Mouse (Mus musculus): ENCODE data around the gene Nfya. TPM values are rescaled to one million over a fixed set of nuclear protein-coding genes. Genes with fewer than 3 reads are reported as not detected.

Gene Nfya
- total and polyA plus RNA-seq, 2 experiments from 2014 or later, result 5.0 to 29.0 TPM

GRCm38 (mm10) chr17:48350681-48351193 lies 59.0 kb downstream of the Nfya start:
- no peak for ATAC-seq
- H3K4me3 ChIP-seq (ENCODE audit: low read length), result no peak overlapping the region
- WGBS, result 72% methylated on average over 5 of the region's 5 CpGs
- no peak for TF ChIP-seq CTCF (IDR thresholded peaks at IDR 0.05; ENCODE audit: low read depth)
- no peaks in the 10 kb centered on the region for H3K9me3 ChIP-seq (ENCODE audit: low read length)
- no peaks in the 10 kb centered on the region for H3K27me3 ChIP-seq (ENCODE audit: insufficient read depth, low read length)
- H3K4me2 ChIP-seq (ENCODE audit: low read depth, low read length), result no peak overlapping the region
- no peak overlapping the region for H3K27ac ChIP-seq
- no peak overlapping the region for H3K9ac ChIP-seq (replicated peaks; ENCODE audit: low read length)
- H3K36me3 ChIP-seq (ENCODE audit: insufficient read depth, low read length), result no peaks in the 10 kb centered on the region
- H3K4me1 ChIP-seq (ENCODE audit: insufficient read depth, low read length), result no peaks in the 10 kb centered on the region
- no peak for DNase-seq (ENCODE audit: low spot score)

DNA sequence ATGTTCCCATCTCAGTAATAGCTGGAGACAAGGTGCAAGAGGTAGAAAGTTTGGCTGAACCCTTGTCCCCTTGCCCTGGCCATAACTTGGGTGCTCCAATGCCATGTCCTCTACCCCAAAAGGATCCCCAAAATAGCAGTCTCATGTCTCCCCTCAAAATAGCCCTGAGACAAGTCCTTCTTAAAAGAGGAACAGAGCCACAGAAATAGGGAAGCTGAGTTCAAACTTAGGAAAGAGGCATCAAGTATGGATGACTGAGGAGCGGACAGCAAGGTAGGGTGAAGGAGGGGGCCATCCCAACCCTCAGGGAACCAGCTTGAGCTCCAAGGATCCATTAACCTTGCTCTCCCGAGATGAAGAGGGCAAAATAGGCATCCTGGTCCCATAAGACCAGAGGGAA lies 62.4 kb downstream of the Nfya start:
- ATAC-seq (no peak), DNase-seq (ENCODE audit: low spot score) (no peak)
- no peak overlapping the region for H3K4me2 ChIP-seq (ENCODE audit: low read depth, low read length)
- no peaks in the 10 kb centered on the region for H3K27me3 ChIP-seq (ENCODE audit: insufficient read depth, low read length)
- no peaks in the 10 kb centered on the region for H3K9me3 ChIP-seq (ENCODE audit: low read length)
- TF ChIP-seq CTCF (IDR thresholded peaks at IDR 0.05; ENCODE audit: low read depth), result no peak
- H3K4me3 ChIP-seq (ENCODE audit: low read length), result no peak overlapping the region
- no peak overlapping the region for H3K27ac ChIP-seq
- H3K4me1 ChIP-seq (ENCODE audit: insufficient read depth, low read length), result no peaks in the 10 kb centered on the region
- H3K36me3 ChIP-seq (ENCODE audit: insufficient read depth, low read length), result no peaks in the 10 kb centered on the region
- WGBS, result 78% methylated on average over 2 of the region's 2 CpGs
- H3K9ac ChIP-seq (replicated peaks; ENCODE audit: low read length), result no peak overlapping the region

- H3K4me3 ChIP-seq (ENCODE audit: low read length), result no peak overlapping the region
- no peak for TF ChIP-seq CTCF (IDR thresholded peaks at IDR 0.05; ENCODE audit: low read depth)
- no peaks in the 10 kb centered on the region for H3K4me1 ChIP-seq (ENCODE audit: insufficient read depth, low read length)
- no peak overlapping the region for H3K27ac ChIP-seq
- H3K27me3 ChIP-seq (ENCODE audit: insufficient read depth, low read length), result no peaks in the 10 kb centered on the region
- WGBS, result 67% methylated on average over 4 of the region's 4 CpGs
- no peaks in the 10 kb centered on the region for H3K36me3 ChIP-seq (ENCODE audit: insufficient read depth, low read length)
- H3K9me3 ChIP-seq (ENCODE audit: low read length), result no peaks in the 10 kb centered on the region
- H3K4me2 ChIP-seq (ENCODE audit: low read depth, low read length), result no peak overlapping the region
- DNase-seq (ENCODE audit: low spot score) (no peak), ATAC-seq (no peak)
- H3K9ac ChIP-seq (replicated peaks; ENCODE audit: low read length), result no peak overlapping the region
Measured at GRCm38 (mm10) chr17:48346834-48347233, 62.9 kb downstream of the Nfya start.

- no peak within 1 kb of the TSS for H3K4me2 ChIP-seq (ENCODE audit: low read depth, low read length)
- no peak within 1 kb of the TSS for H3K27ac ChIP-seq
- H3K9ac ChIP-seq (replicated peaks; ENCODE audit: low read length), result no peak within 1 kb of the TSS
- TF ChIP-seq CTCF (IDR thresholded peaks at IDR 0.05; ENCODE audit: low read depth), result no peak
- H3K36me3 ChIP-seq (ENCODE audit: insufficient read depth, low read length), result no peaks in the 10 kb centered on the region
- H3K4me1 ChIP-seq (ENCODE audit: insufficient read depth, low read length), result no peaks in the 10 kb centered on the region
- WGBS, result 80% methylated on average over 5 of the region's 5 CpGs
- no peaks in the 10 kb centered on the region for H3K9me3 ChIP-seq (ENCODE audit: low read length)
- no peaks in the 10 kb centered on the region for H3K27me3 ChIP-seq (ENCODE audit: insufficient read depth, low read length)
- no peak within 1 kb of the TSS for H3K4me3 ChIP-seq (ENCODE audit: low read length)
- ATAC-seq (no peak), DNase-seq (ENCODE audit: low spot score) (no peak)
Measured at GRCm38 (mm10) chr17:48346231-48346630, 63.5 kb downstream of the Nfya start, which contains the start of gene Trem2. Gene Trem2 (plus strand): TSS chr17:48346401.

DNA sequence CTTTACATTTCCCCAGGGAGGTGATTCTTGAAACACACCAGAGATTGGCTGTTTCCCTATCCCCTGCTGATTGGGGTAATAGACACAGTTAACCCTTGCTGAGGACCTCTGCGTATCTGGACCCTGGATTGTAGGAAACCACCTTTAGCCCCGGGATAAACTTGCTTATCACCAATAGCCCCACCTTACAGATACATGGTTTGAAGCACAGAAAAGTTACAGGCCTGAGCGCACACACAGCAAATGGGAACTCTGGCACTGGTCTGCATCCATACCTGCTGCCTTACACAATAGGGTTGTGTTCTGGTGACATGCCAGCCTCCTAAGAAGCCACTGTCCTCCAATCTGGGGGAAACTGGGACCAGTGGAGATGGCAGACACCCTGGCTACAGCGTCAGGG lies 63.9 kb downstream of the Nfya start:
- DNase-seq (ENCODE audit: low spot score), result no peak
- no peak for ATAC-seq
- Histone ChIP-seq H3K27me3 (ENCODE audit: insufficient read depth, low read length) (no peaks in the 10 kb centered on the region), H3K4me2 (ENCODE audit: low read depth, low read length) (no peak overlapping the region), H3K4me1 (ENCODE audit: insufficient read depth, low read length) (no peaks in the 10 kb centered on the region), H3K9me3 (ENCODE audit: low read length) (no peaks in the 10 kb centered on the region), H3K27ac (no peak overlapping the region), H3K36me3 (ENCODE audit: insufficient read depth, low read length) (no peaks in the 10 kb centered on the region), H3K9ac (replicated peaks; ENCODE audit: low read length) (no peak overlapping the region), H3K4me3 (ENCODE audit: low read length) (no peak overlapping the region)
- TF ChIP-seq CTCF (IDR thresholded peaks at IDR 0.05; ENCODE audit: low read depth), result no peak
- 88% methylated on average over 4 of the region's 4 CpGs for WGBS

GRCm38 (mm10) chr17:48343065-48343464 lies 66.6 kb downstream of the Nfya start:
- 94% methylated on average over 2 of the region's 2 CpGs for WGBS
- ATAC-seq, result no peak
- no peaks in the 10 kb centered on the region for H3K36me3 ChIP-seq (ENCODE audit: insufficient read depth, low read length)

GRCm38 (mm10) chr17:48341947-48342346 lies 67.8 kb downstream of the Nfya start:
- Histone ChIP-seq H3K4me3 (ENCODE audit: low read length) (no peak overlapping the region), H3K27ac (no peak overlapping the region), H3K4me1 (ENCODE audit: insufficient read depth, low read length) (no peaks in the 10 kb centered on the region), H3K9me3 (ENCODE audit: low read length) (no peaks in the 10 kb centered on the region), H3K27me3 (ENCODE audit: insufficient read depth, low read length) (no peaks in the 10 kb centered on the region), H3K9ac (replicated peaks; ENCODE audit: low read length) (no peak overlapping the region), H3K4me2 (ENCODE audit: low read depth, low read length) (no peak overlapping the region), H3K36me3 (ENCODE audit: insufficient read depth, low read length) (no peaks in the 10 kb centered on the region)
- 80% methylated on average over 3 of the region's 3 CpGs for WGBS
- DNase-seq (ENCODE audit: low spot score) (no peak), ATAC-seq (no peak)
- TF ChIP-seq CTCF (IDR thresholded peaks at IDR 0.05; ENCODE audit: low read depth), result no peak

More at GRCm38 (mm10) chr17:48343065-48343464, 66.6 kb downstream of the Nfya start:
- no peak for DNase-seq (ENCODE audit: low spot score)
- H3K27ac ChIP-seq, result no peak overlapping the region
- H3K4me1 ChIP-seq (ENCODE audit: insufficient read depth, low read length), result no peaks in the 10 kb centered on the region
- no peak overlapping the region for H3K4me2 ChIP-seq (ENCODE audit: low read depth, low read length)
- H3K9me3 ChIP-seq (ENCODE audit: low read length), result no peaks in the 10 kb centered on the region
- no peaks in the 10 kb centered on the region for H3K27me3 ChIP-seq (ENCODE audit: insufficient read depth, low read length)
- H3K4me3 ChIP-seq (ENCODE audit: low read length), result no peak overlapping the region
- no peak overlapping the region for H3K9ac ChIP-seq (replicated peaks; ENCODE audit: low read length)
- TF ChIP-seq CTCF (IDR thresholded peaks at IDR 0.05; ENCODE audit: low read depth), result no peak

All from hindbrain, postnatal 0 days (tissue).